Mouse (Mus musculus): ENCODE measurements around the gene Mapk6. TPM values are rescaled to one million over a fixed set of nuclear protein-coding genes. Genes with fewer than 3 reads are reported as not detected.

Gene Mapk6
- total RNA-seq, 2 experiments from 2014 or later, result 70.5 to 71.3 TPM

DNA sequence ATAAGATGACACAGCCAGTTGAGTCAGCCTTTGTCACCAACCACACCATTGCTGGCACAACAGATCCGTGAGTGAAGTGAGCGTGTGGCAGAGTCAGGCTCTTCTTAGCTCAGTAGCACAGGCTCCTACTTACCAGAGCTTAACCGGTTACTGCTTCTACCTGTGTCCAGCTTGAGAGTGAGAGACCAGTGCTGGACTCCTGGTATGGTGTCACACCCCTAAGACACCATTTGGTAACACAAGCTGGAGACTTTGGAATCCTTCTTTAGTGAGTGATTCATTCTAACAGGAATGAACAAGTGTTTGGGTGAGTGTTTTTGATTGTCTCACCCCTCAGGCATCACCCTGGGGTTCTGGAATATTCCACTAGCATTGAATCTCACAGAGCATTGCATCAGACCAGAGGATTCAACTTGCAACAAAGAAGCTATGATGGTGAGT lies 12.5 kb upstream of the Mapk6 start:
- no peak overlapping the region for H3K4me3 ChIP-seq
- intact Hi-C loops (cut with DNase I), result no loop called here
- no peak for DNase-seq (ENCODE audit: extremely low spot score in 1 of 2, low spot score in 2 of 2)
- no peak for TF ChIP-seq CTCF (IDR thresholded peaks at IDR 0.05)
- no peak overlapping the region for H3K27ac ChIP-seq

DNA sequence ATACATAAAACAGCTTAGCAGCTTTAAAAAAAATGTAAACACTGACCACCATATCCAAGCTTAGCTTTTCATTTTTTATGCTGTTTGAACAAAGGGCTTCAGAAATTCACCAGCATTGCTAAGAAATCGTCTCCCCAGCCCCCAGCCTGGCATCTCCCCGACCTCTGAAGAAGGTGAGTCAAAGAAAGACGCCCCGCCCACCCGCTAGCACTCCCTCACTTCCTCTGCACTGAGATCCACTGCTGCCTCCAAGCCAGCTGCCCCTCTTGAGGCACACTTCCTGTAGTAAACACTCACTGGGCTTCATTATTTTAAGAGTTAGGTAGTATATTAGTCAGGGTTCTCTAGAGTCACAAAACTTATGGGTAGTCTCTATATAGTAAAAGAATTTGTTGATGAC lies 4.4 kb upstream of the Mapk6 start:
- no peak for DNase-seq (ENCODE audit: extremely low spot score in 1 of 2, low spot score in 2 of 2)
- TF ChIP-seq CTCF (IDR thresholded peaks at IDR 0.05), result no peak
- Histone ChIP-seq H3K27ac (no peak overlapping the region), H3K4me3 (no peak overlapping the region)
- intact Hi-C loops (cut with DNase I), result no loop called here

DNA sequence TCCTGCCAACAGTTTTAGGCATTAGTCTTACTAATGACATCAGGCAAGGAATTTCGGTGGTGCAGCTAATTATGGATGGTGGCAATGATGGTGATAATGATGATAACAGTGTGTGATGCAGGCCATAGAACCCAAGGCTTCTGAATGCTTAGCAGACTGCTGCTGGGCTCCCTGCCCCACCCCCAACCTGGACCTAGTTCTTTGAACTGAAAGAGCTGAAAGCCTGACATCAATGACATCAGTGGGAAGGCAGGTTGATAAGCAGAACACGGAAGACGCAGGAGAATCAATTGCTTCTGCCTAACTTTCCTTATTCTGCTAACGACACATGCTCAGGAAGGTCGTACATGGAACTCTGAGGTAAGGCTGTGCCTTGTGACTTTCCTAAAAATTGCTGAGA lies 3.4 kb upstream of the Mapk6 start:
- no peak for DNase-seq (ENCODE audit: extremely low spot score in 1 of 2, low spot score in 2 of 2)
- Histone ChIP-seq H3K4me3 (no peak overlapping the region), H3K27ac (no peak overlapping the region)
- intact Hi-C loops (cut with DNase I), result no loop called here
- TF ChIP-seq CTCF (IDR thresholded peaks at IDR 0.05), result no peak

DNA sequence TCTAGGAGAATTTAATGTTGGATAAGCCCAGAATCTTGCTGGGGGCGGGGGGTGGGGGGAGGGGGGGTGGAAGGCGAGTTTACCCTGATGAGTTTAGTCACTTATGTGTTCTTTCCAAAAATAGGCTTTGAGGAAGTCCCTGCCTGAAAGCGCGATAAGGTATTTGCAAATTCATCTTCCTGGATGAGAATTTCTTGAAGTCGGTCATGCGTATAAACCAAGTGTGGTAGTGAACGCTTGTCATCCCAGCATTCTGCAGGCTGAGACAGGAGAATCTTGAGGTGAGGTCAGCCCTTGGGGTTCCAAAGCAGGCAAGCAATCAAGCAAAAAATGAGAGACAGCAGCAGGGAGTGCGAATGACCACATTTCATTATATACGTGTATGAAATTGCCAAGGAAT lies 1.8 kb upstream of the Mapk6 start:
- Histone ChIP-seq H3K27ac (no peak overlapping the region), H3K4me3 (no peak overlapping the region)
- no peak for DNase-seq (ENCODE audit: extremely low spot score in 1 of 2, low spot score in 2 of 2)
- TF ChIP-seq CTCF (IDR thresholded peaks at IDR 0.05), result no peak
- intact Hi-C loops (cut with DNase I), result loop anchor here (2.0 kb wide), 1 partner anchor 23 kb away; no protein-coding TSS in a partner anchor

DNA sequence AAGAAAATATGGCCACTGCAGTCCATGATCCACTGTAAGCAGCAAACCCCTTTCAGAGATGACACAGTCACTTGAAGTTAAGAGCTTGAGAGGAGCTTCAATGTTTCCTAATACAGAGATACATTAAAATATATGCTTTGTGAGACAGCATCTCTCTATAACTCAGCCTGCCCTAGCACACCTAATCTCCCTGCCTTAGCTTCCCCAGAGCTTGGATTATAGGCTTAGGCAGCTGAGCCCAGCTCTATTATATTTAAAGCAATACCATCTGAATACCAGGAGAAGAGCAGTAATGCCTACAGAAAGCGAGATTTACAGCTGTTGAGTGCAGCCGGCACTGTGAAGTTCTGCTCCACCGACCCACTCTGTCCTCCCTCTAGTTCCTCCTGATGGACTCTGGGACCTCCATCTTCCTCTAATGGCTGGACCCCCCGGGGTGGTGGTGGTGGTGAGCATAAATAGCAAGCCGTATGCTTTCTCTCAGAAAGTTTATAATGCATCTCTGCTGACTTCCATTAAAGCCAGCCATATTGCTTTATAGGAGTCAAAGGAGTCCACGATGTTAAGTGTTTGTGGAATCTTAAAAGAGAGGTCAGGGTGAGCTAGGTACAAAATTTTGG lies 1.2 kb upstream of the Mapk6 start:
- intact Hi-C loops (cut with DNase I), result loop anchor here (2.0 kb wide), 1 partner anchor 24 kb away; no protein-coding TSS in a partner anchor
- no peak for TF ChIP-seq CTCF (IDR thresholded peaks at IDR 0.05)
- DNase-seq (ENCODE audit: extremely low spot score in 1 of 2, low spot score in 2 of 2), result no peak
- Histone ChIP-seq H3K27ac (peak overlapping the region; percentile 98; the same call in 1 of the 2 replicates), H3K4me3 (no peak overlapping the region)

DNA sequence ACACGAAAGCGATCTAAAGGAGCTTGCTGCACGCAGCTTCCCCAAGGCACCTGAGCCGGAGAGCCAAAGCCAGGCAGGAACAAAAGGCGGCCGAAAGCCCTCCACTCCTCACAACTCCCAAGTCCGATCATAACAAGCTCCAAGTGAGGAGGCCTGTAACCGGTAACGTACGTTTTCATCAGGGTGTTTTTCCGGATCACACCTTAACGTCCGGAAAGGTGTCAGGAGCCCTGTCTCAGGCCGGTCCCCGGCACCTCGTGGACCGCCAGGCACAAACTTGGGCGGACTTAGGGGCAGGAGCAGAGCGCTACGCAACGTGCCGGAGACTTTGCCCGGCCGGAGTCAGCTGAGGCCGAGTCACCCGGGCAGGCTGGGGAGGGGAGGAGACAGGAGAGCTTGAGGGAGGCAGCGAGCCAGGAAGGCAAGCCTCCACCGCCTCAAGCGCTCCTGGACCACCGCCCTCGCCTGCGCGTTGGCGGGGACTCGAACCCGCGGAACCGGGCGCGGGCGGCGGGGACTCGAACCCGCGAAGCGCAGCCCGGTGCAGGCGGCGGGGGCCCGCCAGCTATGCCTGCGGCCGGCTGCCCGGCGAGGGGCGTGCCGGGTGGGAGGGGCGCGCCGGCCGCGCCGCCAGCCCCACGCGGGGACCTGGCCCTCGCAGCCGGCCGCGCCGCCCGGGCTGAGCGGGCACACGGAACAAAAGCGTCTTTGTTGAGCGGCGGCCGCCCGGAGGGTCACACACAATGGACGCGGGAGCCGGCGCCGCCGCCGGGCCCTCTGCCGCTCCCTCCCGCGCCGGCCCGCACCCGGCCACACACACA lies 564 bp downstream of the Mapk6 start:
- Histone ChIP-seq H3K4me3 (peak overlapping the region; percentile 78), H3K27ac (peak overlapping the region; percentile 98)
- no peak for TF ChIP-seq CTCF (IDR thresholded peaks at IDR 0.05)
- peak in 1 of 2 experiments; percentile 61 for DNase-seq (ENCODE audit: extremely low spot score in 1 of 2, low spot score in 2 of 2)
- intact Hi-C loops (cut with DNase I), result loop anchor here (1.0 kb wide), 2 partner anchors 32 to 95 kb away; partner anchors contain the start of gene Leo1

DNA sequence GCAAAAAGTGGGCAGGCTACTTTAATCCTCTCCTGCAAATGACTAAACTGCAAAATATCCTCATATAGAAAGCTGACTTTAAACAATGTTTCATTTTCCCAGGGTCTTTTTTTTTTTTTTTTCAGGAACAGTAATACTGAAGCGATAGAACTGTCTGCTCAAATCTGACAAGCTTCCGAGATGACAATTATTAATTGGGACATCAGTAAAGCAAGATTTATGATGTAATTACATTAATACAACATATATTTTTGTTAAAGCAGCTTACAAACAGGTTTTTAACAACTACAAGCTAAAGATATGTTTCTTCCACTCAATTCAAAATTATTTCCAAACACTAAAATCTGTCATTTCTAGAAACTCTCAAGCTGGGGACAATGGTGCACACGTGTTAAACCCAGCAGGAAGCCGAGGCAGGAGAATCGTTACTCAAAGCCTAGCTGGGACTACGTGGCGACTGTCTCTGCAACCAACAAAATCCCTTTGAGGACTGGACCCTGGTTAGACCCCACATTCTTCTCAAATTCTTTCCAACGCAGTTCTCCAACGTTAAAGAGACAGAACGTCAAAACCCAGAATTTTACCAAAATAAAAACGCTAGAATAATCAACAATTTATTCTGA lies 1.5 kb downstream of the Mapk6 start:
- no peak for DNase-seq (ENCODE audit: extremely low spot score in 1 of 2, low spot score in 2 of 2)
- intact Hi-C loops (cut with DNase I), result no loop called here
- peak overlapping the region; percentile 83 for H3K27ac ChIP-seq
- no peak for TF ChIP-seq CTCF (IDR thresholded peaks at IDR 0.05)
- H3K4me3 ChIP-seq, result peak overlapping the region; percentile 78

DNA sequence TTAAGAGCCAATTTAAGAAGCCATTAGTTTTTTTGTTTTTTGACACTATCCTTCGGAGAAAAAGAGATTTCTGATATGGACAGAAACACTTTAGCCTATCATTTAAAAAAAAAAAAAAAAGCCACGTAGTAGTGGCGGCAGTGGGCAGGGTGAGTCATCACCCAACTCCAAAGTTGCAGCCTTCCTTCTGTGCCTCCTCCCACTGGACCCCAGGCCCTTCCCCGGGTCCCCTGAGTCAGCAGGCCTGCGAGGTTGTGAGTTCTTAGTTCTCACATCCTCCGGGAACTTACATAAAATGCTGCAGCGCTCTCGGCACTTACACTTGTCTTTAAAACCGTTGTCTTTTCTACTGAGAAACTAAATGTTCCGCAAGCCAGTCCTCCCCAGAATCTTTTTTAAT lies 2.0 kb downstream of the Mapk6 start:
- DNase-seq (ENCODE audit: extremely low spot score in 1 of 2, low spot score in 2 of 2), result peak; percentile 37 to 62
- intact Hi-C loops (cut with DNase I), result no loop called here
- Histone ChIP-seq H3K27ac (peak overlapping the region; percentile 83), H3K4me3 (peak overlapping the region; percentile 78)
- TF ChIP-seq CTCF (IDR thresholded peaks at IDR 0.05), result no peak

DNA sequence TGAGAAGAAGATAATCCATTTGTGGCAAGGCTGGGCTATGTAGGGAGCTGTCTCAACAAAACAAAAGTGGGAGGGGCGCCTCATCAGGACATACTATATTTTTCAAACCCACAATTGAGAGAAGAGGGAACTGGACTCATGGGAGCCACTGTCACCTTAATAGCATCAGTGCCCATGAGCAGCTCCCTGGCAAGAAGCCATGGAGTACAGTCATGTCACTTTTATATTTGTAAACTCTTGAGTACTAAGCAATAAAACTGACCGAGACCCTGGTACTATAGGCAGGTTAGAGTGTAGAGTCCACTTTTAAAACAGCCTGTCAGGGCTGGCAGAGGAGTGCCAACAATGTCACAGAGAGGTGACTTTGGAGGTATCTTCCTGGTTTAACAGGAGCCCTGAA lies 3.7 kb downstream of the Mapk6 start:
- no peak overlapping the region for H3K4me3 ChIP-seq
- TF ChIP-seq CTCF (IDR thresholded peaks at IDR 0.05), result no peak
- no peak for DNase-seq (ENCODE audit: extremely low spot score in 1 of 2, low spot score in 2 of 2)
- H3K27ac ChIP-seq, result no peak overlapping the region
- intact Hi-C loops (cut with DNase I), result no loop called here

DNA sequence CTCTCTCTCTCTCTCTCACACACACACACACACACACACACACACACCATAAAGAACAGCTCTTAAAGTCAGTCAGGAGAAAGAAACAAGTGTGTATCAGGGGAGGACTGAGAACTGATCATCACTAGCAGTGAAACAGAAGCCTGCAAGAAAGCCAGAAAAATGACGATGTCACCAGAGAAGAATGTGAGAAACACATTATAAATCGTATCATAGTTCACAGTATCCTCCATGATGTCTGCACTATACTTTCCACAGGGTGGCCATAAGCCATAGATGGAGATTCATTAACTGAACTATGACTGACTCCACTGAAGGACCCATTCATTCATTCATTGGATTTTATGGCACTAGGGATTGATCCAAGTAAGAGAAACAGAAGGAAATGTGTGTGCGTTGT lies 6.3 kb downstream of the Mapk6 start:
- Histone ChIP-seq H3K4me3 (no peak overlapping the region), H3K27ac (no peak overlapping the region)
- TF ChIP-seq CTCF (IDR thresholded peaks at IDR 0.05), result no peak
- DNase-seq (ENCODE audit: extremely low spot score in 1 of 2, low spot score in 2 of 2), result no peak
- intact Hi-C loops (cut with DNase I), result loop anchor here (5.0 kb wide), 1 partner anchor 41 kb away; no protein-coding TSS in a partner anchor

DNA sequence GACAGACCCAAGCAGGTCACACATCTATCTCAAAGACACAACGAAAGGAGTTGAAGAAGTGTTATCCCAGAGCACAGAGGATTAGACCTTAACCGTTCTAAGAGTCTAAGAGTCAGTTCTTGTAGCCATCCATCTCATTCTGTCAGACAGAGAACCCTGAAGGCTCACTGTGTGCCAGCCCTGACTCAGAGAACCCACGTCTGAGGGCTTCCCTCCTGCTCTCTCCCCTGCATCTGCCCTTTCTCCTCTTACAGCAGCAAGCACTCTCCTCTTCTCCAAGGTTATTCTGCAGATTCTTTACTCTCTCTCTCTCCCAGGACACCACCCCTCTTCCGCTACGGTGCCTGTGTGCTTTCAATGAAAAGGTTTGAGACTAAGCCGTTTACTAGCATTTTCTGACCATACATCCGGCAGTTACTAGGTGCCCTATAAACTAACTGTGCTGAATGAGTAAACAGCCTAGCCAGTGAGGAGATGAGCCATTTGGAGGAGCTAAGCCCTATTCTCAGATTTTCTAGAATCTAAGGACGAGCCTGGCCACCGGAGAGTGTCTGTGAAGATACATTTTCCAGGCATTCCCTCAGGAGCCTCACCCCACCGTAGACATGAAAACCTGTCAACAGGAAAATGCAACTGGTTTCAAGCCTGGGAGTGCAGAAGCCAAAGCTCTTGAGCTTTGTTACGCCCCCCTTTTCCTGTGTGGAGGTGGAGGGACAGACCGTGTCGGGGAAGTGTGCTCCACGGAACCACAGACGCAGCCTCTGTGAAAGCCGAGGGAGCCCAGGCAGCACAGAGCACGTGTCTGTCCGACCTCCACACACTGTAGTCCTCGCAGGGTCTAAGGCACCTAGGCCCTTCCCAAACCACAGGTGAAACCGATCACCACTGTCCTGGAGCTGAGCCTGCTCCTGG lies 8.0 kb downstream of the Mapk6 start:
- no peak for TF ChIP-seq CTCF (IDR thresholded peaks at IDR 0.05)
- no peak for DNase-seq (ENCODE audit: extremely low spot score in 1 of 2, low spot score in 2 of 2)
- intact Hi-C loops (cut with DNase I), result loop anchor here (5.0 kb wide), 1 partner anchor 40 kb away; no protein-coding TSS in a partner anchor
- Histone ChIP-seq H3K27ac (no peak overlapping the region), H3K4me3 (no peak overlapping the region)
